Mouse (Mus musculus): ENCODE measurements at regions not wholly inside any gene's neighbourhood (a gene's known extent, or its start where the extent isn't known, plus 50 kb on each side); places are given as distances from the start of the nearest gene placed in this dataset.

- no peak for DNase-seq (ENCODE audit: low spot score in 2 of 2)
Measured at GRCm38 (mm10) chr2:179112951-179113350, 329.3 kb upstream of the Cdh4 start.

- no peak for DNase-seq (ENCODE audit: low spot score in 2 of 2)
Measured at GRCm38 (mm10) chr2:179128018-179128417, 314.2 kb upstream of the Cdh4 start.

GRCm38 (mm10) chr2:179128432-179128831, 313.8 kb upstream of the Cdh4 start:
- no peak for DNase-seq (ENCODE audit: low spot score in 2 of 2)

- DNase-seq (ENCODE audit: low spot score in 2 of 2) = no peak
Measured at GRCm38 (mm10) chr2:179131004-179131403, 311.2 kb upstream of the Cdh4 start.

GRCm38 (mm10) chr2:179142313-179142712, 299.9 kb upstream of the Cdh4 start:
- DNase-seq (ENCODE audit: low spot score in 2 of 2) = no peak

- DNase-seq (ENCODE audit: low spot score in 2 of 2) = no peak
Measured at GRCm38 (mm10) chr2:179145726-179146125, 296.5 kb upstream of the Cdh4 start.

GRCm38 (mm10) chr2:179146274-179146673, 296.0 kb upstream of the Cdh4 start:
- DNase-seq (ENCODE audit: low spot score in 2 of 2) = no peak

GRCm38 (mm10) chr2:179148194-179148593, 294.0 kb upstream of the Cdh4 start:
- no peak for DNase-seq (ENCODE audit: low spot score in 2 of 2)

- no peak for DNase-seq (ENCODE audit: low spot score in 2 of 2)
Measured at GRCm38 (mm10) chr2:179148667-179149066, 293.6 kb upstream of the Cdh4 start.

GRCm38 (mm10) chr2:179158881-179159280, 283.4 kb upstream of the Cdh4 start:
- DNase-seq (ENCODE audit: low spot score in 2 of 2) = peak in 1 of 2 experiments; percentile 44

GRCm38 (mm10) chr2:179163116-179163515, 279.1 kb upstream of the Cdh4 start:
- peak; percentile 6 to 46 for DNase-seq (ENCODE audit: low spot score in 2 of 2)

GRCm38 (mm10) chr2:179170157-179170556, 272.1 kb upstream of the Cdh4 start:
- peak; percentile 0 to 23 for DNase-seq (ENCODE audit: low spot score in 2 of 2)

- DNase-seq (ENCODE audit: low spot score in 2 of 2) = no peak
Measured at GRCm38 (mm10) chr2:179170608-179171007, 271.6 kb upstream of the Cdh4 start.

GRCm38 (mm10) chr2:179176835-179177530, 265.2 kb upstream of the Cdh4 start:
- DNase-seq (ENCODE audit: low spot score in 2 of 2) = peak; percentile 2

- DNase-seq (ENCODE audit: low spot score in 2 of 2) = no peak
Measured at GRCm38 (mm10) chr2:179181366-179181765, 260.9 kb upstream of the Cdh4 start.

GRCm38 (mm10) chr2:179182123-179182522, 260.1 kb upstream of the Cdh4 start:
- DNase-seq (ENCODE audit: low spot score in 2 of 2) = no peak

GRCm38 (mm10) chr2:179192906-179193496, 249.2 kb upstream of the Cdh4 start:
- no peak for DNase-seq (ENCODE audit: low spot score in 2 of 2)

GRCm38 (mm10) chr2:179193507-179194160, 248.6 kb upstream of the Cdh4 start:
- DNase-seq (ENCODE audit: low spot score in 2 of 2) = peak; percentile 26 to 72

GRCm38 (mm10) chr2:179197471-179197870, 244.8 kb upstream of the Cdh4 start:
- no peak for DNase-seq (ENCODE audit: low spot score in 2 of 2)

- no peak for DNase-seq (ENCODE audit: low spot score in 2 of 2)
Measured at GRCm38 (mm10) chr2:179200495-179200894, 241.7 kb upstream of the Cdh4 start.

- DNase-seq (ENCODE audit: low spot score in 2 of 2) = no peak
Measured at GRCm38 (mm10) chr2:179210164-179210805, 231.9 kb upstream of the Cdh4 start.

- DNase-seq (ENCODE audit: low spot score in 2 of 2) = no peak
Measured at GRCm38 (mm10) chr2:179216773-179217172, 225.5 kb upstream of the Cdh4 start.
